Mouse (Mus musculus): ENCODE results near the gene Fundc1. TPM values are rescaled to one million over a fixed set of nuclear protein-coding genes. Genes with fewer than 3 reads are reported as not detected.

Fundc1 gene
- 10.4 TPM for polyA plus RNA-seq (2012; fragmentation: generic; extraction: Trizol)

- no peaks in the 10 kb centered on the region for H3K27me3 ChIP-seq (ENCODE audit: control insufficient read depth, insufficient read depth, insufficient read length)
- peak within 1 kb of the TSS; percentile 55 for H3K4me3 ChIP-seq
- H3K36me3 ChIP-seq (ENCODE audit: control insufficient read depth, insufficient read depth) = no peaks in the 10 kb centered on the region
- H3K4me2 ChIP-seq (ENCODE audit: low read depth) = peak within 1 kb of the TSS; percentile 65
- H3K79me2 ChIP-seq (ENCODE audit: control insufficient read depth, insufficient read depth) = peaks cover 8% of the 10 kb centered on the region
- TF ChIP-seq POLR2A (IDR thresholded peaks at IDR 0.05; ENCODE audit: insufficient read length, low read depth) (peak; percentile 40), MYOD1 (IDR thresholded peaks at IDR 0.05; ENCODE audit: control insufficient read depth in 1 of 3, insufficient read length in 2 of 3, low read depth in 2 of 3) (no peak), TCF3 (IDR thresholded peaks at IDR 0.05; ENCODE audit: insufficient read length, low read depth) (no peak), CEBPB (IDR thresholded peaks at IDR 0.05; ENCODE audit: insufficient read depth, poor library complexity, severe bottlenecking) (no peak), POLR2AphosphoS2 (IDR thresholded peaks at IDR 0.05; ENCODE audit: insufficient read length, low read depth) (no peak), SRF (IDR thresholded peaks at IDR 0.05; ENCODE audit: control insufficient read depth, insufficient read length, low read depth) (no peak), TCF12 (IDR thresholded peaks at IDR 0.05; ENCODE audit: insufficient read depth, poor library complexity, severe bottlenecking) (no peak)
- no peak within 1 kb of the TSS for H3ac ChIP-seq (ENCODE audit: control insufficient read depth, insufficient read length)
Measured at GRCm38 (mm10) chrX:17571621-17572459, at the start of gene Fundc1. TSS of gene Fundc1 (minus strand) at chrX:17572325.

DNA sequence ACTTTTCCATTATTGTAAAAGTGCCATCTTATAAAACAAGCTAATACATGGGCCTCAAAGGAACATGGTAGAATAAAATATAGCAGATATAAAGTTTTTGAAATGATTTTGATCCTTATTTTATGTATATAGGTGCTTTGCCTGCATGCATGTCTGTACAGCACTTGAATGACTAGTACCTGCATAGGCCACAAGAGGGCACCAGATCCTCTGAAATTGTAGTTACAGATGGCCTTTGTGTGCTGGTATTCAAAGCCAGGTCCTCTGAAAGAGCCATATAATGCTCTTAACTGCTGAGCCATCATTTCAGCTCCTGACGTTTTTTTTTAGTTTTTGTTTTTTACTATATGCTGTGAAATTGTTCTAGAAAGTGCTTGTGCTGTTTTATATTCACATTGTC lies 39.1 kb upstream of the Fundc1 start:
- H3K4me3 ChIP-seq = no peak overlapping the region
- TF ChIP-seq CEBPB (IDR thresholded peaks at IDR 0.05; ENCODE audit: insufficient read depth, poor library complexity, severe bottlenecking) (no peak), TCF12 (IDR thresholded peaks at IDR 0.05; ENCODE audit: insufficient read depth, poor library complexity, severe bottlenecking) (no peak)

GRCm38 (mm10) chrX:17608763-17609162 lies 36.6 kb upstream of the Fundc1 start:
- Histone ChIP-seq H3K27me3 (ENCODE audit: control insufficient read depth, insufficient read depth, insufficient read length) (no peaks in the 10 kb centered on the region), H3K4me3 (no peak overlapping the region), H3K4me2 (ENCODE audit: low read depth) (no peak overlapping the region), H3K36me3 (ENCODE audit: control insufficient read depth, insufficient read depth) (no peaks in the 10 kb centered on the region), H3ac (ENCODE audit: control insufficient read depth, insufficient read length) (no peak overlapping the region), H3K79me2 (ENCODE audit: control insufficient read depth, insufficient read depth) (no peaks in the 10 kb centered on the region)
- TF ChIP-seq MYOD1 (IDR thresholded peaks at IDR 0.05; ENCODE audit: control insufficient read depth in 1 of 3, insufficient read length in 2 of 3, low read depth in 2 of 3) (no peak), POLR2AphosphoS2 (IDR thresholded peaks at IDR 0.05; ENCODE audit: insufficient read length, low read depth) (no peak), TCF3 (IDR thresholded peaks at IDR 0.05; ENCODE audit: insufficient read length, low read depth) (no peak), USF1 (IDR thresholded peaks at IDR 0.05; ENCODE audit: low read depth) (no peak), MAX (IDR thresholded peaks at IDR 0.05; ENCODE audit: low read depth) (no peak), MYOG (IDR thresholded peaks at IDR 0.05; ENCODE audit: control insufficient read depth in 1 of 3, insufficient read depth in 1 of 3, insufficient read length in 2 of 3, low read depth in 2 of 3) (no peak), CEBPB (IDR thresholded peaks at IDR 0.05; ENCODE audit: insufficient read depth, poor library complexity, severe bottlenecking) (no peak), SRF (IDR thresholded peaks at IDR 0.05; ENCODE audit: control insufficient read depth, insufficient read length, low read depth) (no peak), TCF12 (IDR thresholded peaks at IDR 0.05; ENCODE audit: insufficient read depth, poor library complexity, severe bottlenecking) (no peak), E2F4 (IDR thresholded peaks at IDR 0.05; ENCODE audit: insufficient read depth) (no peak), REST (IDR thresholded peaks at IDR 0.05; ENCODE audit: insufficient read depth, insufficient read length) (no peak), POLR2A (IDR thresholded peaks at IDR 0.05; ENCODE audit: insufficient read length, low read depth) (no peak)

More for the DNA sequence above, 39.1 kb upstream of the Fundc1 start:
- Histone ChIP-seq H3K79me2 (ENCODE audit: control insufficient read depth, insufficient read depth) (no peaks in the 10 kb centered on the region), H3ac (ENCODE audit: control insufficient read depth, insufficient read length) (no peak overlapping the region), H3K4me2 (ENCODE audit: low read depth) (no peak overlapping the region), H3K36me3 (ENCODE audit: control insufficient read depth, insufficient read depth) (no peaks in the 10 kb centered on the region), H3K27me3 (ENCODE audit: control insufficient read depth, insufficient read depth, insufficient read length) (no peaks in the 10 kb centered on the region)

DNA sequence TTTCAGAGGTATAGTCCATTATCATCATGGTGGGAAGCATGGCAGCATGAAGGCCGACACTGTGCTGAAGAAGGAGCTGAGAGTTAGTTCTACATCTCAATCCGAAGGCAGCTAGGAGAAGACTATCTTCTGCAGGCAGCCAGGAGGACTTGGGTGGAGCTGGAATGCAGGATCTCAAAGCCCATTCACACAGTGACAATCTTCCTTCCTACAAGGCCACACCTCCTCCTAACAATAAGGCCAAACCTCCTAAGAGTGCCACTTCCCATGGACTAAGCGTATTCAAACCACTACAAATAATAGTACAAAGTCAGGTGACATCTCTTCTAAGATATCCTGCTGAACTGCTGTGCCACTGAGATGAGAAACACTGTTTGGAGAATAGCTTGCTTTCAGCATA lies 35.5 kb upstream of the Fundc1 start:
- Histone ChIP-seq H3ac (ENCODE audit: control insufficient read depth, insufficient read length) (no peak overlapping the region), H3K27me3 (ENCODE audit: control insufficient read depth, insufficient read depth, insufficient read length) (no peaks in the 10 kb centered on the region), H3K4me3 (no peak overlapping the region), H3K36me3 (ENCODE audit: control insufficient read depth, insufficient read depth) (no peaks in the 10 kb centered on the region), H3K4me2 (ENCODE audit: low read depth) (no peak overlapping the region), H3K79me2 (ENCODE audit: control insufficient read depth, insufficient read depth) (no peaks in the 10 kb centered on the region)
- no peak for TF ChIP-seq CEBPB (IDR thresholded peaks at IDR 0.05; ENCODE audit: insufficient read depth, poor library complexity, severe bottlenecking)
- no peak for TF ChIP-seq REST (IDR thresholded peaks at IDR 0.05; ENCODE audit: insufficient read depth, insufficient read length)
- TF ChIP-seq E2F4 (IDR thresholded peaks at IDR 0.05; ENCODE audit: insufficient read depth) = no peak
- no peak for TF ChIP-seq MAX (IDR thresholded peaks at IDR 0.05; ENCODE audit: low read depth)
- no peak for TF ChIP-seq TCF12 (IDR thresholded peaks at IDR 0.05; ENCODE audit: insufficient read depth, poor library complexity, severe bottlenecking)
- TF ChIP-seq TCF3 (IDR thresholded peaks at IDR 0.05; ENCODE audit: insufficient read length, low read depth) = no peak
- TF ChIP-seq USF1 (IDR thresholded peaks at IDR 0.05; ENCODE audit: low read depth) = no peak
- no peak for TF ChIP-seq POLR2A (IDR thresholded peaks at IDR 0.05; ENCODE audit: insufficient read length, low read depth)
- TF ChIP-seq SRF (IDR thresholded peaks at IDR 0.05; ENCODE audit: control insufficient read depth, insufficient read length, low read depth) = no peak
- no peak for TF ChIP-seq MYOG (IDR thresholded peaks at IDR 0.05; ENCODE audit: control insufficient read depth in 1 of 3, insufficient read depth in 1 of 3, insufficient read length in 2 of 3, low read depth in 2 of 3)
- no peak for TF ChIP-seq POLR2AphosphoS2 (IDR thresholded peaks at IDR 0.05; ENCODE audit: insufficient read length, low read depth)
- no peak for TF ChIP-seq MYOD1 (IDR thresholded peaks at IDR 0.05; ENCODE audit: control insufficient read depth in 1 of 3, insufficient read length in 2 of 3, low read depth in 2 of 3)

DNA sequence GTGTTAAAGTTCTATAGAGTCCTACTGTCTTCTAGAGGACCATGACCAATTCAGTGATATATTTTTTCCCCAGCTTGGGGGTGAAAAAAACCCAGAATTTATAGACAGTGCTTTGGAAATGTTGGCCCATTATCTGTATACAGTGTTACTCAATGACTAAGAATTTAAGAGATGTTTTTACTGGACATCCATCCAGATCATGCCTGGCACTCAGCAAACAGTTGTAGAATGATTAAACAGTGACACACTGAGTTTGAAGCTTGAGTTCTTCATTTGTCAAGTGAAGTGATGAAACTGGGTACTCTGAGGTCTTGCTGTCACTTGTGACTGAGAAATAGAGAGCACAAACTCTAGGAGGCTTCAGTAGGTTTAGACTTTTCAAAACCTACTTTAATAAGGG lies 21.2 kb upstream of the Fundc1 start:
- no peaks in the 10 kb centered on the region for H3K79me2 ChIP-seq (ENCODE audit: control insufficient read depth, insufficient read depth)

More for the DNA sequence above, 21.2 kb upstream of the Fundc1 start:
- TF ChIP-seq USF1 (IDR thresholded peaks at IDR 0.05; ENCODE audit: low read depth) (no peak), REST (IDR thresholded peaks at IDR 0.05; ENCODE audit: insufficient read depth, insufficient read length) (no peak), SRF (IDR thresholded peaks at IDR 0.05; ENCODE audit: control insufficient read depth, insufficient read length, low read depth) (no peak), CEBPB (IDR thresholded peaks at IDR 0.05; ENCODE audit: insufficient read depth, poor library complexity, severe bottlenecking) (no peak), POLR2AphosphoS2 (IDR thresholded peaks at IDR 0.05; ENCODE audit: insufficient read length, low read depth) (no peak), E2F4 (IDR thresholded peaks at IDR 0.05; ENCODE audit: insufficient read depth) (no peak), MYOD1 (IDR thresholded peaks at IDR 0.05; ENCODE audit: control insufficient read depth in 1 of 3, insufficient read length in 2 of 3, low read depth in 2 of 3) (no peak), TCF3 (IDR thresholded peaks at IDR 0.05; ENCODE audit: insufficient read length, low read depth) (no peak), MYOG (IDR thresholded peaks at IDR 0.05; ENCODE audit: control insufficient read depth in 1 of 3, insufficient read depth in 1 of 3, insufficient read length in 2 of 3, low read depth in 2 of 3) (no peak), POLR2A (IDR thresholded peaks at IDR 0.05; ENCODE audit: insufficient read length, low read depth) (no peak), TCF12 (IDR thresholded peaks at IDR 0.05; ENCODE audit: insufficient read depth, poor library complexity, severe bottlenecking) (no peak), MAX (IDR thresholded peaks at IDR 0.05; ENCODE audit: low read depth) (no peak)
- Histone ChIP-seq H3K4me3 (no peak overlapping the region), H3ac (ENCODE audit: control insufficient read depth, insufficient read length) (no peak overlapping the region), H3K4me2 (ENCODE audit: low read depth) (no peak overlapping the region), H3K36me3 (ENCODE audit: control insufficient read depth, insufficient read depth) (no peaks in the 10 kb centered on the region), H3K27me3 (ENCODE audit: control insufficient read depth, insufficient read depth, insufficient read length) (no peaks in the 10 kb centered on the region)

Data from myocyte (in vitro differentiated cells).